Mouse (Mus musculus) forebrain, embryonic 14.5 days (tissue): ENCODE data around the gene Palld. TPM values are rescaled to one million over a fixed set of nuclear protein-coding genes. Genes with fewer than 3 reads are reported as not detected.

Experiments
- ATAC-seq: fragments of 200-750 bp; cut with Nextera tagmentation; 2 replicates; pipeline ENCODE4 v1.8.0; 2017; ENCODE audit warnings: mild to moderate bottlenecking, moderate library complexity
- DNase-seq: peaks from one replicate; pipeline ENCODE4 v3.0.0-alpha.2; 2015; ENCODE audit warnings: low spot score
- H3K27ac ChIP-seq: fragments of 300-500 bp; sonication (generic); 2 replicates; pipeline ENCODE4 v1.5.1; 2014; ENCODE audit warnings: low read depth, mild to moderate bottlenecking, control low read depth, low read length, moderate library complexity
- H3K27me3 ChIP-seq: fragments of 300-500 bp; sonication (generic); replicated peaks from 2 replicates; pipeline ENCODE4 v1.6.1; 2014; ENCODE audit warnings: low read length, control low read depth, mixed read lengths; ENCODE audit not compliant: control insufficient read depth, insufficient read depth
- H3K36me3 ChIP-seq: fragments of 300-500 bp; sonication (generic); 2 replicates; pipeline ENCODE4 v1.6.1; 2014; ENCODE audit warnings: low read length, control low read depth; ENCODE audit not compliant: control insufficient read depth, insufficient read depth
- H3K4me1 ChIP-seq: fragments of 300-500 bp; sonication (generic); 2 replicates; pipeline ENCODE4 v1.6.1; 2014; ENCODE audit warnings: antibody characterized with exemption, low read length, control low read depth; ENCODE audit not compliant: control insufficient read depth, insufficient read depth
- H3K4me2 ChIP-seq: fragments of 300-500 bp; sonication (generic); 2 replicates; pipeline ENCODE4 v1.6.1; 2014; ENCODE audit warnings: mild to moderate bottlenecking, control low read depth, low read length
- H3K4me3 ChIP-seq: fragments of 300-500 bp; sonication (generic); 2 replicates; pipeline ENCODE4 v1.5.1; 2014; ENCODE audit warnings: low read depth, low read length, control low read depth
- H3K9ac ChIP-seq: fragments of 300-500 bp; sonication (generic); 2 replicates; pipeline ENCODE4 v1.6.1; 2014; ENCODE audit warnings: mild to moderate bottlenecking, low read length, control low read depth, moderate library complexity
- H3K9me3 ChIP-seq: fragments of 300-500 bp; sonication (generic); replicated peaks from 2 replicates; pipeline ENCODE4 v1.6.1; 2016; ENCODE audit warnings: low read length, control low read depth, mixed read lengths; ENCODE audit not compliant: control insufficient read depth
- WGBS: fragments of 180-500 bp; shearing (Covaris S2); extraction: QIAGEN DNeasy Blood & Tissue Kit; methylation state at CpG from one replicate; pipeline ENCODE4 v1.1.7; 2014; 5-methylcytosine and 5-hydroxymethylcytosine counted together
- polyA plus RNA-seq: library from polyadenylated mRNA; unstranded; fragments of >200 nt; fragmentation: Nextera tagmentation; extraction: Ambion mirVana; gene quantifications from 2 replicates; pipeline ENCODE4 v1.2.1, GENCODE M21; 2014

Gene Palld
- polyA plus RNA-seq, 1 experiment from 2014 or later: 15.9 TPM

- peak; percentile 86 for ATAC-seq
- 7% methylated on average over 5 of the region's 5 CpGs for WGBS
These were observed 27.2 kb downstream of the Palld start for GRCm38 (mm10) chr8:61875290-61875689.

DNA sequence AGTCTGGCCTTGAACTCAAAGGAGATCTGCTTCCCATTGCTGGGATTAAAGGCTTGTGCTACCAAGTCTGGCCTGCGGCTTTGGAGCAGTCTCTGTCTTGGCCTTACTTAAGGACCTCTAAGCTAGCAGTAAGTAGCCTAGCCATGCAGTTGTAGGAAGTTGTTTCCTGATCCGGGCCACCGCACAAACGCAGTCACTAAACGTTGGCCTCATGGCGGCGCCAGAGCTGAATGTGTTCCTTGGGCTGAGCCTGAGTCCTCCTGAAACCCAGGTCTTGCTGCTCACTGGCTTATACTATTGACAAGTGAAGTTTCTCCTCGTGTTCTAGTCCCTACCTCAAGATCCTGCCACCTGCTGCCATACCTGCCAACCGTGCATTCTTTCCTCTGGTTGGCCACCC is 28.5 kb downstream of the Palld start:
- no peak for ATAC-seq
- WGBS: 48% methylated on average over 9 of the region's 9 CpGs
- H3K9ac ChIP-seq: no peak overlapping the region
- no peaks in the 10 kb centered on the region for H3K9me3 ChIP-seq
- DNase-seq: no peak
- H3K4me1 ChIP-seq: no peaks in the 10 kb centered on the region
- H3K4me3 ChIP-seq: no peak overlapping the region
- no peaks in the 10 kb centered on the region for H3K36me3 ChIP-seq
- no peak overlapping the region for H3K27ac ChIP-seq
- H3K27me3 ChIP-seq: no peaks in the 10 kb centered on the region
- no peak overlapping the region for H3K4me2 ChIP-seq

More at GRCm38 (mm10) chr8:61875290-61875689, 27.2 kb downstream of the Palld start:
- Histone ChIP-seq H3K27ac (no peak overlapping the region), H3K36me3 (no peaks in the 10 kb centered on the region), H3K9ac (no peak overlapping the region), H3K9me3 (no peaks in the 10 kb centered on the region), H3K4me2 (no peak overlapping the region), H3K4me3 (no peak overlapping the region), H3K27me3 (no peaks in the 10 kb centered on the region), H3K4me1 (no peaks in the 10 kb centered on the region)
- DNase-seq: peak; percentile 92

- no peaks in the 10 kb centered on the region for H3K27me3 ChIP-seq
- H3K4me3 ChIP-seq: no peak overlapping the region
- H3K4me2 ChIP-seq: no peak overlapping the region
- no peaks in the 10 kb centered on the region for H3K36me3 ChIP-seq
- no peak overlapping the region for H3K9ac ChIP-seq
- no peak overlapping the region for H3K27ac ChIP-seq
- WGBS: 91% methylated on average over 3 of the region's 3 CpGs
- no peaks in the 10 kb centered on the region for H3K4me1 ChIP-seq
- ATAC-seq: no peak
- no peak for DNase-seq
- H3K9me3 ChIP-seq: no peaks in the 10 kb centered on the region
These were observed 34.0 kb downstream of the Palld start for GRCm38 (mm10) chr8:61868481-61868880.

- no peak for ATAC-seq
- WGBS: 94% methylated on average over 1 of the region's 1 CpGs
- no peaks in the 10 kb centered on the region for H3K36me3 ChIP-seq
These were observed 35.6 kb downstream of the Palld start for GRCm38 (mm10) chr8:61866920-61867319.

GRCm38 (mm10) chr8:61865365-61865764 is 37.1 kb downstream of the Palld start:
- peak; percentile 50; the same call in 1 of the 2 replicates for ATAC-seq
- DNase-seq: peak; percentile 58
- Histone ChIP-seq H3K4me3 (no peak overlapping the region), H3K4me1 (no peaks in the 10 kb centered on the region), H3K27ac (no peak overlapping the region), H3K9me3 (no peaks in the 10 kb centered on the region), H3K4me2 (no peak overlapping the region), H3K27me3 (no peaks in the 10 kb centered on the region), H3K9ac (no peak overlapping the region), H3K36me3 (no peaks in the 10 kb centered on the region)
- 51% methylated on average over 7 of the region's 7 CpGs for WGBS

More at GRCm38 (mm10) chr8:61866920-61867319, 35.6 kb downstream of the Palld start:
- Histone ChIP-seq H3K9me3 (no peaks in the 10 kb centered on the region), H3K4me3 (no peak overlapping the region), H3K4me1 (no peaks in the 10 kb centered on the region), H3K4me2 (no peak overlapping the region), H3K27ac (no peak overlapping the region), H3K9ac (no peak overlapping the region), H3K27me3 (no peaks in the 10 kb centered on the region)
- DNase-seq: no peak

- no peak overlapping the region for H3K4me3 ChIP-seq
- H3K4me1 ChIP-seq: no peaks in the 10 kb centered on the region
- no peaks in the 10 kb centered on the region for H3K27me3 ChIP-seq
- no peak overlapping the region for H3K9ac ChIP-seq
- no peak for DNase-seq
- H3K9me3 ChIP-seq: no peaks in the 10 kb centered on the region; the same call in 1 of the 2 replicates
- H3K36me3 ChIP-seq: no peaks in the 10 kb centered on the region
- 70% methylated on average over 4 of the region's 4 CpGs for WGBS
- ATAC-seq: no peak
- no peak overlapping the region for H3K4me2 ChIP-seq
- H3K27ac ChIP-seq: no peak overlapping the region
These were observed 51.2 kb downstream of the Palld start for GRCm38 (mm10) chr8:61851270-61851669.

DNA sequence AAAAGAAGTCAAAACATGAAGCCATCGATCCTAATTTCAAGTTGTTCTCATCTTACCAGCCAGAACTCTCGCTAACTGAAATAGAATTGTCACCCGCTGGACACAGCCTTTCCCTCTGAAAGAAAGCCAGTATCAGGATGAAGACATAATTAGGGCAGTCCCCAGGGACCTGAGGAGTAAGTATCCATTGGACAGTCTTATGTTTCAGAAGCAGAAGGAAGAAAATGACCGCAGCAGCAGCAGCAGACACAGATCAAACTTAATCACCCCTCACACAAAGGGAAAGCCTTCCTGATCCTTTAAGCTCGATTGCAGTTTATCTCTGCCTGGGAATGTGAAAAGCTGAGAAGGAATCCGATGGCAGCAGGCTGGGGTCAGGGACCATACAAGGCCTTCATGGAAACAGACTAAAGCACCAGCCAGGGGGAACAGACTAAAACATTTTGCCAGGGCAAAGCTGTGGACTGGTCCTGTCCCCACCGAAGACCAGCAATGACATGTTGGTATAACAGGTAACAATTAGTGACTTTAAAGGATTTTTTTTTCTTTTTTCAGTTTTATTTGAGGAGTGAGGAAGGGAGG is 53.8 kb downstream of the Palld start:
- Histone ChIP-seq H3K36me3 (no peaks in the 10 kb centered on the region), H3K9me3 (no peaks in the 10 kb centered on the region; the same call in 1 of the 2 replicates), H3K4me1 (no peaks in the 10 kb centered on the region), H3K9ac (no peak overlapping the region), H3K27ac (no peak overlapping the region), H3K4me2 (no peak overlapping the region), H3K27me3 (no peaks in the 10 kb centered on the region), H3K4me3 (no peak overlapping the region)
- no peak for ATAC-seq
- peak; percentile 21 for DNase-seq
- 28% methylated on average over 7 of the region's 7 CpGs for WGBS

DNA sequence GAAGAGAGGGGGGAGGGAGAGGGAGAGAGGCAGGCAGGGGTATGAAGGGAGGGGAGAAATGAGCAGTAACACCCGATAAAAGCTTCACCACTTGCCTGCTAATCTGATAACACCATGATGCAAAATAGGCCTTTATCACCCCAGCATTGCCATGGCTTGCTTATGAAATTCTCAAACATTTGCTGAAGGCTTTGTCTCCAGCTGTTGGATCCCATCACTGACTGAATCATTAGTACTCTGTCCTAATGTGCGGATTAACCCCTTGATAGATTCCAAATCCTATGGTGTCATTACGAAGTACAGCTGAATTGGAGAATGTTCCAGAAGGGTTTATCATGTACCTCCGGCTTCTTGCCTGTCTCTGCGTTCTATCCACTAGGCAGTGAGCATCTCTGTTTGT is 55.0 kb downstream of the Palld start:
- DNase-seq (no peak), ATAC-seq (no peak)
- H3K9me3 ChIP-seq: no peaks in the 10 kb centered on the region; the same call in 1 of the 2 replicates
- 76% methylated on average over 5 of the region's 5 CpGs for WGBS
- H3K27ac ChIP-seq: no peak overlapping the region
- no peaks in the 10 kb centered on the region for H3K4me1 ChIP-seq
- no peak overlapping the region for H3K4me3 ChIP-seq
- no peaks in the 10 kb centered on the region for H3K27me3 ChIP-seq
- H3K4me2 ChIP-seq: no peak overlapping the region
- no peak overlapping the region for H3K9ac ChIP-seq
- no peaks in the 10 kb centered on the region for H3K36me3 ChIP-seq

- Histone ChIP-seq H3K9ac (no peak overlapping the region), H3K27me3 (no peaks in the 10 kb centered on the region), H3K9me3 (no peaks in the 10 kb centered on the region; the same call in 1 of the 2 replicates), H3K4me2 (no peak overlapping the region), H3K27ac (no peak overlapping the region), H3K4me3 (no peak overlapping the region), H3K36me3 (no peaks in the 10 kb centered on the region), H3K4me1 (no peaks in the 10 kb centered on the region)
- WGBS: 32% methylated on average over 2 of the region's 2 CpGs
- ATAC-seq (0 out of 2 replicates have a peak, but pooled peaks have one; percentile 26), DNase-seq (no peak)
These were observed 57.5 kb downstream of the Palld start for GRCm38 (mm10) chr8:61844992-61845391.
